Mouse (Mus musculus): ENCODE measurements around the gene Hmcn1.

Hmcn1 gene

DNA sequence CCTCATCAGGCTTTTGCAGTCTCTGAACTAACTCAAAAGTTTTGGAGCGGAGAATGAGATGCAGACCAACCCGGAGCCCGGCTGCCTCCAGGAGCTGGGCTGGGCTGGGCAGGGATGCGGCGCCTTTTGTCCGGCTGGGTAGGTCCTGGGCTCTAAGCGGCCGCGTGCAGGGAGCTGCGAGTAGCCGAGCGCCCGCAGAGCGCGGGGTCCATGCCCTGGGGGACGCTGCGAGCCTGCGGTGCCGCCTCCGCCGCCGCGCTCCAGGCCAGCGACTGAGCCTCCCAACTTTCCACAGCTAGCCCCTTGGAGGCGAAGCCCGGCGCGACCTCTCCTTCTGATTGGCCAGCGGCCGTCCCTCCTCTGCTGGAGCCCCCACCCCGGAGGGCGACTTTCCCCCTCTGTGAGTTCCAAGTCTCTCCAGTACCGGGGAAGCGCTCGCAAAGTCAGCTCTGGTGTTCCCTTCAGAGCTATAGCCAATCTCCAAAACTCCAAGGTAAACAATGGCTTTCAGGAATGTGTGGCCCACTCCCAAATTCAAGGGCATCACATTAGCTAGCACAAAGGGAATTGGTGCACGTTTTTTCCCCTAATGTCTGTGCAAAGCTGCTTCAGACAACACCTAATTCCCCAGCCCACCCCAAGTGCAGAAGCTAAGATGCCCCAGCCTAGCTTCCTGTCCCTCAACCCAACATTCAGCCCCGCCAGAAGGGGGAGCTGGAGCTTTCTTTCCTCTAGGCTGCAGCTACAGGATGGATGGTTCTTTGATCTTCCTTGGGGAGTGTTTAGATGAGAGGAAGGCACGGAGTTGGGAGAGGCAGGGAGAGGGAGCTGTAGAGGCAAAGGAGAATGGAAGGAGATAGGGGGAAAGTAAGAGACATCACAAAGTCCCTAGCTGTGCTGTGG is at the start of gene Hmcn1:
Hmcn1 (minus strand) TSS at position 274 of the 903 bp plus-strand sequence.
- DNase-seq (ENCODE audit: low spot score in 2 of 2): peak; percentile 27 to 30

DNA sequence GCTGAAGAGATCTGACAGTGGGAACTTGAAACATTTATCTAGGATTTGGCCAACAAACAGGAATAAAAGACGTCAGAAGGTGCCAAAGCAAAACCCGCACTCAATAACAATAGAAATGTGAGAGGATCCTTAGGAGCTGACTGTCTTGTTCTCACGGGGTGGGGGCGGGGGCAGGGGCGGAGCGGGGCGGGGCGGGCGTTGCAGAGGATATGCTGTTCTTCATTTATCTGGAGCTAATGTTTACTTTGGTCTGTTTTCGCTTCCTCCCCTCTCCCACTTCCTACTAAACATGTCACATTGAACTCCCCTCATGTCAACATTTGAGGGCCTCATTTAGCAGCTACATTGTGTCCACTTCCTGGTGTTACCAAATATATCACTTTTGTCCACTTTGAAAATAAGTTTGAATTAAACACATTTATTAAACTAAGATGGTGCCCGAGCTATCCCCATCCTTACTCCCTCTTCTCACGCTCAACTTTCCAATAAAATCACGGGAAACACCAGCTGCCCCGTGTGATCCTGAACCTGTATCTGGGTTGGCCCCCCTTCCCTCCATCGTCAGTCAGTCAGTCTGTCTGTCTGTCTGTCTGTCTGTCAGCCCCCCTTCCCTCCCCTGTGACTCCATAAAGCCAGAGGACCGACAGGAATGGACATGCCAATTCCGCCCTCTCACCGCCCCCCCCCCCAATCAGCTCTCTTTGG is 47.9 kb upstream of the Hmcn1 start:
- no peak for DNase-seq (ENCODE audit: low spot score in 2 of 2)

DNA sequence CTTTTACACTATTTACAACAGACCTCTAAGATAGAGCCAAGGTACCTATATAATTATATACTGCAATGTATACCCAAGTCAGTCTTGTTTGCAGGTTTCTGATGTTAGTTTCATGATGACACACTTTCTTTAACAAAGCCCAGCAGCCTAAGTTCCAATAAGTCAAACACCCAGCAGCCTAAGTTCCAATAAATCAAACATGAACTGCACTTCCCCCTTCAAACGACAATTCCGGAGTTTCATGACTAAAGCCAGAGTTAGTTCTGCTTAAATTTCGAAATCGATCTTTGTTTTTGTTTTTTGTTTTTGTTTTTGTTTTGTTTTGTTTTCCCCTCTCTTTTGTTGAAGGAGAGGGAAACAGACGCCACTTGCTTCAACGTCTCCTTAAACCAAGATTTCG is 47.1 kb upstream of the Hmcn1 start:
- DNase-seq (ENCODE audit: low spot score in 2 of 2): no peak

DNA sequence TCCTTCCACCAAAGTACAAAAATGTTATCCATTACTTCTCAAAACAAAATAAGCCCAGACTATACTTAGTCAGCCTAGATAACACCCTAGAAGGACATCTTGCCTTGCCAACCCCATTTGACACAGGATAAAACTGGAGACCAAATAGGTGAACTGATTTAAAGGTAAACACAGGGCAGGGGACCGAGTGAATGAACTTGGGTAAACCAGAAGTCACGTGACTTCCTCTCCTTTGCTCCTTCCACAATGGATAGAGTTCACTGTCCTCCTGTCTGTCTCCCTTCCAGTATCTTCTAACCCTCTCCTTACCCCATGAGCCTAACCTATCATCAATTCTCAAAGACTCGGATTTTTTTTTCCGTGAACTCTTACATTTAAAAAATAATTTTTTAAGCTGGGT is 46.0 kb upstream of the Hmcn1 start:
- no peak for DNase-seq (ENCODE audit: low spot score in 2 of 2)

DNA sequence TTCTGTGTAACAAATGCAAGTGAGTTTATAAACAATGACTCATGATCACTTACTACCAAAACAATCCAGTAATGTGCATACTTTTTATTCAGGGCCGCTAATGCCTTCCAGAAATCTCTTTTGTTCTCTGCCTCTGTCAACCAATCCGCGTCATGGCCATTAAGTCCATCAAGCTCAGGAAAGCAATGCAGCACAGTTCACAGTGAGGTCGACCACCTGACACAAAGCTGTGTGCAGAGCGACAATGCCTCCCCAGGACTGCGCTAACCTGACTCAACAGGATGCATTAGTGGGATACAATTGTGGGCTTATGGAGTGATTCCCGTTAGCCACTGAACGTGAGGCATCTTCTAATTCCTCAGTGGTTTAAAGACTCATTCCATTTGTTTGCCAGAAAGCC is 45.3 kb upstream of the Hmcn1 start:
- no peak for DNase-seq (ENCODE audit: low spot score in 2 of 2)

DNA sequence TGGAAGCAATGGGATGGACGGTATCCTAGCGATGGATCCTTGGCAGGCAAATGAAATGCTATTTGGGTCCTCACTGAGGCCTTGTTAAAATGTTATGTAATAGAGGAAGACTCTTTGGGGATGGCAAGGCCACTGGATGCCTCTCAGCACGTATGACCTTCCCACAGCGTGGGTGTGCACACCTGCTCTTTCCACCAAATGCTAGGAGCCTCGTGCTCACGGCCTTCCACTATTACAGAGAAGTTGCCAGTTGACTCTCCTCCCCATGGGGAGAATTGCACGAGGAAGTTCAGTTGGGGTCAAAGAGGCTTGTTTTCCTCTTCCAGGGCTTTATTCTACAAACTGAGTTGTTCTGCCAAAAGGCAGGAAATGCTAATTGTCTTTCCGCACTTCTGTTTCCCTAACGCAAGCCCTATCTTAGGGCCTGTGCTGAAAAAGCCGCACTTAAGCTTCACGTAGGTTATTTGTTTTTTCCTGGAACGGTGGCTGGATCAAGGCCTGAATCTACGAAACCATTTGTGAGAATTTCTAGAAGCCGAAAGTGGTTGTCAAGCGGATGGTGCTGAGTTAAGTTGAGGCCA is 43.3 kb upstream of the Hmcn1 start:
- DNase-seq (ENCODE audit: low spot score in 2 of 2): no peak

DNA sequence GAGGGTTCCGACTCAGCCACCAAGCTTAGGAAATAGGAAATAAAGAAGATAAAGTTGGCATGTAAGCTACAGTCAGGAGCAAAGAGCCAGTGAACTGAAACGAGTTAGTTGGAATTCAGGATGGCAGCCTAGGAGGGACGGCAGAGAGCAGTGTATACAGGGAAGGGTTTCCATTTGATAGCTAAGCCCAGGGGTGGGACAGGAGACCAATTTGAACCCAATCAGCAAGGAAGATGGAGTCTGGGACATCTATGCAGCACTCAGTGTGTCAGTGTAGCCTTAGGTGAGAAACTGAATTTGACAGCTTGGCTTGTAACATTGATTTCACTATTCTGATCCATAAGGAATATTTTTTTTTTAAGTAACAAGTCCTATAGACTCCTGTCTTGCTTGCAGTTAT is 42.5 kb upstream of the Hmcn1 start:
- no peak for DNase-seq (ENCODE audit: low spot score in 2 of 2)

DNA sequence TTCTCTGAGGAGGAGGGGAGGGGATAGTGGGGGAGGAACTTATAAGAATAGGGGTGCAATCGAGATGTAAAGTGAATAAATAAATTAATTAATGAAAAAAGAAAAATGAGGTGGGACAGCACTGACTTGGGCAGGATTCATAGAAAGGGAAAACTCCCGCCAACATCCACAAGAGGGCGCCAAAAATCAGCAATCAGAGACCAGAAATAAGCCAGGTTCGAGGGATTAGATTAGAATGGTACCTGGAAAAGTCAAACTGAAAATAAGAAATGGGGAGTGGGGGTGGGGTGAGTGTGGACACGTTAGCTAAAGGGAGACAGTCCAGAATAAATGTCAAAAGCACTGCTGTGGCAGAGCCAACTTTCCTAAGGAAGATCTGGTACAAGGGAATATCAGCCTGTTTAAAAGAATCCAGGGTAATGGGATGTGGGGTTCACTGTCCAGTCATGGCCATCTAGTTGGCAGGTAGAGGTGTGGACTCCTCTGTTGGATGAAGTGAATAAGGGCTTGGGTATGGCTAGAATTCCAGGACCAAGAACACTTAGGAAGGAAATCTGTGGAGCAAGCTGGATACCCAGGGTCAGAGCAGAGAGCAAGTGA is 41.9 kb upstream of the Hmcn1 start:
- peak; percentile 31 to 63 for DNase-seq (ENCODE audit: low spot score in 2 of 2)

DNA sequence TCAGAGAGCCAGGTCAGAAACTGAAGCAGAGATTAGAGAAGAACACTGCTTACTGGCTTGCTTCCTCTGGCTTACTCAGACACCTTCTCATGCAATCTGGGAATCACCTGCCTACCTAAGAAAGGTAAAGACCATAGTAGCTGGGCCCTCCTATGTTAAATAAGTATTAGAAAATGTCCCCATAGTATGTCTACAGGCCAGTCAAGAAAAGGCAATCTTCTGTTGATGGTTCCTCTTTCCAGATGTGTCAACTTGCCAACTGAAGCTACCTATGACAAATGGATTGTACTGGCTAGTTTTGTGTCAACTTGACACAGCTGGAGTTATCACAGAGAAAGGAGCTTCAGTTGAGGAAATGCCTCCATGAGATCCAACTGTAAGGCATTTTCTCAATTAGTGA is 40.1 kb upstream of the Hmcn1 start:
- no peak for DNase-seq (ENCODE audit: low spot score in 2 of 2)

DNA sequence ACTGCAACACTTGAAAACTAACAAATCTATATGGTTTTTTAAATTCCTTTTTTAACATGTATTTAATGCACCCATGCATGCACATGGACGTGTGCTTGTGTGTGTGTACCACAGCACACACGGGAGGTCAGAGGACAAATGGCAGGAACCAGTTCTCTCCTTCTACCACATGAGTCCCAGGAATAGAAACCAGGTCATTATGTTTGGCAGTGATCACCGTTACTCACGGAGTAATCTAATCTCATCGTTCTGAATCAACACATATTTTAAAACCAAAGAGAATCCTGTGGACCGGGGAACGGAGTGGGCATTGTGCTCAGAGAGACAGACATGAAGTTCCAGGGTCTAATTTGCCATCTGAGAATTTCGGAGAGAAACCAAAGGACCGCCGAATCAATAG is 38.3 kb upstream of the Hmcn1 start:
- DNase-seq (ENCODE audit: low spot score in 2 of 2): no peak

DNA sequence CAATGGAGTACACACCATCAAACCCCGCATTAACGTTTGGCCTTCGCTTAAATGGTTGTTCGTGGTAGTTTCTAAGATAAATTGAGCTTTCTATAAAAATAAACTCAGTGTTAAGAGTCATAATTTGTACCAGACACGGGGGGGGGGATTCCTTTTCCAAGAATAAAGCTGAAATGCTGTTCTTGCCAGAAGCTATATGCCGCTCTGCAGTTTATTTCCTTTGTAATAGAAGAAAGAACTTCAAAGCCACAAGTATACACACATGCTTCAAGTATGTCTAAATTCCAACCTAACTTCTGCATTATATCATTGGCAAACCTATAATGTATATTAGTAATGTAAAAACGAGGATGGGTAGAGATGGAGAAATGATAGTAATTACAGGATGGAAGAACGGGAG is 37.9 kb upstream of the Hmcn1 start:
- no peak for DNase-seq (ENCODE audit: low spot score in 2 of 2)

DNA sequence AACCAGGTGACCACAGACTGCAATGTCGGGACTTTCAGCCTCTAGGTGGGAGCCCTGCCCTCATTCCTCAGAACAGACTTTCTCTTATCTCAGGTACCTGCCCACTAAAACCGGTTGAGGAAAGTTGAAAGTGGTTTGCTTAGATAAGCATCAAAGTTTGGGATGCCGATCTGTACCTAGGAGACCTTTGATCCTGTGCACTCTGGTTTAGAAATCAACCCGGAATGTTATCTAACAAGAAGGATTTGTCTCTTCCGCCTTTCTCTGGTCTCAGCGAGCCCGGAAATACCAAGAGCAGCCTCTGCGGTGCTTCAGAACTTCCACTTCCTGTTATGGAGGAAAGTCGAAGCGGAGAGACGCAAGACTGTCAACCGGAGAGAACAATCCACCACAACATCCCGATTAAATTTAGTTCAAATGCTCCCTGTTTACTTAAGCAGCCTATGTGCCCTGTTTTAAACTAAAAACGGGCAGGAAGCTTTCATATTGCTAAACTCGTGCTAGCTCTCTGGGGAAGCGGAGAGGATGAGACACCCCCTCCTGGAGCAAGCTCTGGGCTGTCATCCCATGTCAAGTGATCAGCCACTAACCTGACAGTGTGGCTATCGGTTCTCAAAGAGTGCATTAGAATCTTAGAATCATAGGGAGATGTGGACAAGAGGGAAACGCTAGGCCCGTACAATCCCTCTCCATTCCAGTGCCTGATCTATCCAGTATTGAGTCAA is 32.0 kb upstream of the Hmcn1 start:
- no peak for DNase-seq (ENCODE audit: low spot score in 2 of 2)

DNA sequence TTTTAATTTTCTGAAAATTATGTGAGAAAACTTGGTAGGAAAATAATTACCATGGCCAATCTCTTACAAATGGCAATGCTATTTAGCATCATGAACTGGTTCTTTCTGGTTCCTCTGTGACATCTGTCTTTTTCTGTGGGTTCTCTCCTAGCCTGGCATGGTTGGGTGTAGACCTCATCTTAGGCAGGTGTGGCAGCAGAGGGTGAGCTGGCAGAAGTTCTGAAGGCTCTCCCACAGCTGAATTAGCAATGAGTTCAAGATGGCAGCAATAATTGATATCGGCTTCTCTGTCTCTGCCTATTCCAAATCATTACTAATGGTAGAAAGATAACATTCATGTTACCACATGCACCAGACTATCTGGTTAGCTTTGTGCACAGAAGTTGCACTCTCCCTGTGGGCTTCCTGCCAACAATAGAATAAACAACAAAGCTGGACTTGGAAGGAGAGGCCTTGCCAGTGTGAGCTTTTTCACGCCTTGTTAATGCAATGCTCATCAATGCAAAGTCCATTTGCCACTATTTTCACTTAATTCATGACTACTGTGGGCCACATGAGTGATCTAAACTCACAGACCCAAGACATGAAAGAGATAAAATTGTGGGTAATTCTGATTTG is 26.1 kb upstream of the Hmcn1 start:
- DNase-seq (ENCODE audit: low spot score in 2 of 2): no peak

DNA sequence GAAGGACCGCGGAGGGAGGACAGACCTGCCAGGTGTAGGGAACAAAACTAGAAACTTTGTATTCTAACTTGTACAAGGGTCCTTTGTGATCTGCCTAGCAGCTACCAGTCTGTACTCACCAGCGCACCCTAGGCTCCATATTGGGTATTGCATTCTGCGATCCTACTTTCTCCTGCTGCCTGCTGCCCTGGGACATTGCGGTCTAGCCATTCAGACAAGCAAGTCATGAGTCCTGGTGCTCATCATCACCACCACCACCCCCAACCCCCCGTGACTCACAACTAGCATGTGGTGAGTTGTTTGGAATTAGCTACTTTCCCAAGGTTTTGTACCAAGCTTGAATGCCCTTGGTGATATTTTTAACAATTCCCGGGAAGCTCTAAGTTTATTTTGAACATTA is 17.8 kb upstream of the Hmcn1 start:
- DNase-seq (ENCODE audit: low spot score in 2 of 2): peak; percentile 49 to 69

DNA sequence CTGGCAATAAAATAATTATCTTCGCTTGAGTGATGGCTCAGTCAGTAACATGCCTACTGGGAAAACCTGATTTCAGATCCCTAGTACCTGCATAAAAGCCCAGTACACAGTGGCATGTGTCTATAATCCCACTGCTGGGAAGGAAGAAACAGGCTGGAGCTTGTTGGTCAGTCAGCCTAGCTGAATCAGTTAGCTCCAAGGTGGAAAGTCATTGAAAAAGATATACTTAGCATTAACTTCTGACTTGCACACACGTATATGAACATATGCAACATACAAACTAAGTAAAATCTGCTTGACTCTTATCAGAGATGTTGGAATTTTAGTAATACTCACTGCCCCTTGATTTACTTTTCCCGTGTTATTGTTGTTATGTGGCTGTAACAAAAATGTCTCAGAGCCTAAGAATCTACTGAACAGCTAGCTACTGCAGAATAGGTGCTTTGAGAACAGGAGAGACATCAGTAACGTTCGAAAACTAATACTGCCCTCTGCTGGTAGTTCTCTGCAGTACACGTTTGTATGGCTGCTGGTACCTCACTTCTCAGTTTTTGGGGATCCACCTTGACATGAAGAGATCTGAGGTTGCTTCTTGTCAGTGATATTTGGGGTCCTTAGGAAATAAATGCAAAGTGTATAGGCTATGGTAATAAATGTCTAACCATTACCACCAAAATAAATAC is 16.0 kb upstream of the Hmcn1 start:
- peak in 1 of 2 experiments; percentile 69 for DNase-seq (ENCODE audit: low spot score in 2 of 2)

DNA sequence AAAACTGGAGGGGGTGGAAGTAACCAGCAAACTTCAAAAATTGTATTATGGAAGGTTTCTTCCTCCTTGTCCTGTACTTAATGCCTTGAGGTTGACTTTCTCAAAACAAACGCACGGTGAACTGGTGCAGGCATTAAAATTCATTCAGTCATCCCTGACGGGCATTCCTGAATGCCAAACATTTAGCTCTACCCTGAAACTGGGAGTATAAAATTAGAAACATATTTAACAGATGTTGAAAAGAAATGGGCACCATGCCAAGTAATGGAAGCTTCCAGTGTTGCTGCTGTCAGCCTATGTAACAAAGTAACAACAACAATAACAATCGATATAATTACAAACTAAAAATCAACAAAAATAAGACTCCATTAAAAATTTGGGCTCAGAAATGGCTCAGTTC is 14.5 kb upstream of the Hmcn1 start:
- no peak for DNase-seq (ENCODE audit: low spot score in 2 of 2)

DNA sequence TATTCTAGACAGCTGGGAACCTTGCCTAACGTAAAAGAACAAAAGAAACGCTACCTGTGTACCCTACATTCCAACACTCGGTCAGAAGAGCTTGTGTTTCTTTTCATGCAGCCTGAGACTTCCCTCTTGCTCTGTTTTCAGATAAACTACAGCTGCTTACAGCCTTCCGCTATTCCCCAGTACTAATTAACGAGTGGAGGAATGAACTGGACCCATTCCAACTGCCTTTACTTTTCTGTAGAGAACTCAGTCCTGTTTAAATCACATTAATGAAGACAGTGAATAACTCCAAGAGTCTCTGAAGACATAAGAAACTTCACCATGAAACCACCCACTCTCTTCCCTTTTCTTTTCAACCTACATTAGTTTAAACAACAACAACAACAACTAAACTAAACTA is 10.8 kb upstream of the Hmcn1 start:
- DNase-seq (ENCODE audit: low spot score in 2 of 2): no peak

DNA sequence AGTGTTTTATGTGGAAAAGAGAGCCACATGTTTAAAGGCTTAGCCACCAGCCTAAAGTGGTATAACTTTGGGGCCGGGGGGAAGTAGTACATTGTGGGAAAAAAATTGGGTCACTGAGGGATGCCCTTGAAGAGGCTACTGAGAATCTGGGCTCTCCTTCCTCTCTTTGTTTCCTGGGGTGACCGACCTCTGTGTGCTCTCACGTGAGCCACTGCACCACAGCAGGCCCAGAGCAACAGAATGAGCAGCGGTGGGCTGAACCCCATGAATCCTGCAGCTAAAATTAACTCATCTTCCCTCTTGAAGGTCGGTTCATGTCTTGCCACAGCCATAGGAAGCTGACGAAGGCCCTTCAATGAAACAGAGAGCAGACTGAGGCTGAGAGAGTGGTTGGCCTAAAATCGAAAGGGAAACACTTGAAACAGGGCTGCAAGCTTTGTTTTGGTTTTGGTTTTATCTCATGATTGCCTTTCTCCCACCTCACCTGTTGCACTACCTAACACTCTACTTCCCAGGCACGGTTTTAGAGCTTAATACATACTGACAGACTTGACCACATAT is 8.7 kb upstream of the Hmcn1 start:
- no peak for DNase-seq (ENCODE audit: low spot score in 2 of 2)

DNA sequence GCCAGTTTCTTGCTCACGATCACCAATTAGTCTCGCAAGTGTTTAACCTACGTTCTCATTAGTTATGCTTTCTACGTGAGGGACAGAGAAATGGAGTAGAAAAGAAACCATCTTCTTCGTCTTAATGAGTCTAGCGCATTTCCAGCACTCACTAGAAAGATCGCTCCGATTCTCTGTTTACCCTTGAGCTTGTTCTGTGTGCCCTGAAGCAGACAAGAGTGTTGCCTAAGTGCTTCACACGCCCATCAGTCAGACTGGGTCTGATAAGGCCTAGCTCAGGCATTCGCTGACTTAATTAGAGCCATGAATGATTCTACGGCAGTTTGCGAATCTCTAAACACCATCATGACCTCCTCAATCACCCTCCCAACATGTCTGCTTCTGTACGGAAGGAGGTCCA is 7.5 kb upstream of the Hmcn1 start:
- no peak for DNase-seq (ENCODE audit: low spot score in 2 of 2)

DNA sequence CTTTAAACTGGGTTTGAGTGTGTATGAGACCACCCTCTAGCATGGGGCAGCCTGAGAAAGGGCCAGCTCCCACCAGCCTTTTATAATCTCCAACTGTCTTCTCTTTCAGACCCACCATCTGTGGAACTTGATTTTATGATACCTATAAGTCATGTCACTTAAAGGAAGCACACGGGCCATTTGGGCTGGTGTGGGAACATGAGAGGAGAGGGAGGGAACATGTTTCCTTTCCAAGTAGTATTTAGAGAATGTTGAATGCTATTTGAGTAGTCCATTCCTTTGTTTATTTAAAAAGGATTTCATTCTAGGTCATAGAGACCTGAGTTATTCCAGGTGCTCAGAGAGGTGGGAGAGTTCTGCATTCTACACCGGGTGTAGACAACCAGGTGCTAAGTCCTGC is 1.4 kb upstream of the Hmcn1 start:
- DNase-seq (ENCODE audit: low spot score in 2 of 2): no peak
